Mouse (Mus musculus) bone marrow, adult 2 months (tissue): Measurements from ENCODE around the gene 4931428L18Rik.

Source experiments
- CTCF ChIP-seq: fragments of 200-500 bp; IDR thresholded peaks from 2 replicates; pipeline ENCODE4 v1.5.1; 2011; ENCODE audit warnings: low read length, control low read depth; ENCODE audit not compliant: control insufficient read depth, insufficient read depth
- POLR2A ChIP-seq: fragments of 200-500 bp; IDR thresholded peaks from 2 replicates; pipeline ENCODE4 v1.6.1; 2011; ENCODE audit warnings: low read depth, mild to moderate bottlenecking, control low read depth, low read length, borderline replicate concordance; ENCODE audit not compliant: control insufficient read depth

GRCm38 (mm10) chr1:31190237-31190866 lies 32.1 kb downstream of the 4931428L18Rik start:
- TF ChIP-seq POLR2A = no peak
- TF ChIP-seq CTCF = no peak
